Mouse (Mus musculus): ENCODE results near the gene Epha2. TPM values are rescaled to one million over a fixed set of nuclear protein-coding genes. Genes with fewer than 3 reads are reported as not detected.
A peak's percentile ranks its signal among the peaks of the same experiment; 100 is the strongest.

Epha2 gene
- polyA plus RNA-seq, 1 experiment from 2014 or later, result 59.1 TPM

GRCm38 (mm10) chr4:141302428-141303401 lies 1.7 kb downstream of the Epha2 start:
- CTCF ChIA-PET, result interaction anchor here (0.8 to 1.6 kb wide), 7 partner anchors 20 to 60 kb away, joined by 3 to 7 read pairs (median 5); no protein-coding TSS in a partner anchor
- H3K27me3 ChIP-seq, result no peaks in the 10 kb centered on the region
- ATAC-seq (no peak), DNase-seq (ENCODE audit: low read depth, low spot score) (no peak)
- in situ Hi-C loops (cut with MboI; ENCODE audit: low pct_unique_long_range_greater_than_20kb), result no loop called here
- POLR2A ChIA-PET, result interaction anchor here (0.6 to 3.3 kb wide), 8 partner anchors 8 to 58 kb away, joined by 4 to 14 read pairs (median 4); no protein-coding TSS in a partner anchor
- TF ChIP-seq CTCF (IDR thresholded peaks at IDR 0.05), result no peak

GRCm38 (mm10) chr4:141303402-141304222 lies 2.6 kb downstream of the Epha2 start:
- ATAC-seq, result no peak
- POLR2A ChIA-PET, result interaction anchor here (0.5 to 3.3 kb wide), 7 partner anchors 7 to 27 kb away, joined by 3 to 14 read pairs (median 4); no protein-coding TSS in a partner anchor
- CTCF ChIA-PET, result interaction anchor here (0.8 to 1.6 kb wide), 4 partner anchors 22 to 59 kb away, joined by 3 to 7 read pairs (median 4); no protein-coding TSS in a partner anchor
- in situ Hi-C loops (cut with MboI; ENCODE audit: low pct_unique_long_range_greater_than_20kb), result no loop called here
- DNase-seq (ENCODE audit: low read depth, low spot score), result no peak
- no peak for TF ChIP-seq CTCF (IDR thresholded peaks at IDR 0.05)
- H3K27me3 ChIP-seq, result no peaks in the 10 kb centered on the region

- ChIA-PET POLR2A (interaction anchor here (0.7 to 3.3 kb wide), 3 partner anchors 13 to 27 kb away, joined by 4 to 14 read pairs (median 10); no protein-coding TSS in a partner anchor), CTCF (no interaction called here)
- TF ChIP-seq CTCF (IDR thresholded peaks at IDR 0.05), result no peak
- no peaks in the 10 kb centered on the region for H3K27me3 ChIP-seq
- DNase-seq (ENCODE audit: low read depth, low spot score), result no peak
- in situ Hi-C loops (cut with MboI; ENCODE audit: low pct_unique_long_range_greater_than_20kb), result no loop called here
- ATAC-seq, result no peak
Measured at GRCm38 (mm10) chr4:141304223-141304611, 3.2 kb downstream of the Epha2 start.

- ChIA-PET POLR2A (no interaction called here), CTCF (interaction anchor here (0.8 kb wide), 1 partner anchor 32 kb away, joined by 3 read pairs; no protein-coding TSS in a partner anchor)
- no peaks in the 10 kb centered on the region for H3K27me3 ChIP-seq
- in situ Hi-C loops (cut with MboI; ENCODE audit: low pct_unique_long_range_greater_than_20kb), result no loop called here
- TF ChIP-seq CTCF (IDR thresholded peaks at IDR 0.05), result no peak
- DNase-seq (ENCODE audit: low read depth, low spot score) (no peak), ATAC-seq (no peak)
Measured at GRCm38 (mm10) chr4:141306057-141306456, 5.0 kb downstream of the Epha2 start.

- no peak for ATAC-seq
- no peak for TF ChIP-seq CTCF (IDR thresholded peaks at IDR 0.05)
- H3K27me3 ChIP-seq, result no peaks in the 10 kb centered on the region
- ChIA-PET POLR2A (interaction anchor here (1.1 to 2.6 kb wide), 2 partner anchors 31 to 34 kb away, joined by 3 to 11 read pairs; no protein-coding TSS in a partner anchor), CTCF (interaction anchor here (0.8 to 1.3 kb wide), 2 partner anchors 33 to 41 kb away, joined by 3 read pairs; no protein-coding TSS in a partner anchor)
- in situ Hi-C loops (cut with MboI; ENCODE audit: low pct_unique_long_range_greater_than_20kb), result no loop called here
- DNase-seq (ENCODE audit: low read depth, low spot score), result no peak
Measured at GRCm38 (mm10) chr4:141308381-141308780, 7.3 kb downstream of the Epha2 start.

- in situ Hi-C loops (cut with MboI; ENCODE audit: low pct_unique_long_range_greater_than_20kb), result no loop called here
- ChIA-PET POLR2A (interaction anchor here (0.8 to 2.6 kb wide), 2 partner anchors 28 to 32 kb away, joined by 4 to 11 read pairs; no protein-coding TSS in a partner anchor), CTCF (interaction anchor here (0.8 to 1.4 kb wide), 3 partner anchors 35 to 42 kb away, joined by 3 to 5 read pairs (median 3); no protein-coding TSS in a partner anchor)
- H3K27me3 ChIP-seq, result no peaks in the 10 kb centered on the region
- DNase-seq (ENCODE audit: low read depth, low spot score) (no peak), ATAC-seq (no peak)
- no peak for TF ChIP-seq CTCF (IDR thresholded peaks at IDR 0.05)
Measured at GRCm38 (mm10) chr4:141308857-141309772, 8.1 kb downstream of the Epha2 start.

- no peak for TF ChIP-seq CTCF (IDR thresholded peaks at IDR 0.05)
- ChIA-PET POLR2A (interaction anchor here (0.7 to 2.6 kb wide), 3 partner anchors 29 to 40 kb away, joined by 3 to 11 read pairs (median 4); no protein-coding TSS in a partner anchor), CTCF (interaction anchor here (0.6 to 1.4 kb wide), 4 partner anchors 26 to 53 kb away, joined by 3 to 5 read pairs (median 3); no protein-coding TSS in a partner anchor)
- DNase-seq (ENCODE audit: low read depth, low spot score) (no peak), ATAC-seq (no peak)
- no peaks in the 10 kb centered on the region for H3K27me3 ChIP-seq
- in situ Hi-C loops (cut with MboI; ENCODE audit: low pct_unique_long_range_greater_than_20kb), result loop anchor here (5.0 kb wide), 1 partner anchor 32 kb away; no protein-coding TSS in a partner anchor
Measured at GRCm38 (mm10) chr4:141309773-141310145, 8.7 kb downstream of the Epha2 start.

- POLR2A ChIA-PET, result interaction anchor here (0.7 to 2.6 kb wide), 3 partner anchors 8 to 40 kb away, joined by 3 to 11 read pairs (median 4); no protein-coding TSS in a partner anchor
- no peak for TF ChIP-seq CTCF (IDR thresholded peaks at IDR 0.05)
- peak; percentile 81 for DNase-seq (ENCODE audit: low read depth, low spot score)
- CTCF ChIA-PET, result interaction anchor here (0.6 to 1.4 kb wide), 5 partner anchors 13 to 52 kb away, joined by 3 to 5 read pairs (median 3); no protein-coding TSS in a partner anchor
- H3K27me3 ChIP-seq, result no peaks in the 10 kb centered on the region
- in situ Hi-C loops (cut with MboI; ENCODE audit: low pct_unique_long_range_greater_than_20kb), result loop anchor here (5.0 kb wide), 1 partner anchor 33 kb away; no protein-coding TSS in a partner anchor
- peak; percentile 54 for ATAC-seq
Measured at GRCm38 (mm10) chr4:141310191-141310606, 9.2 kb downstream of the Epha2 start.
